Mouse (Mus musculus) left cerebral cortex, adult 9 months (tissue): ENCODE data around the gene Batf3.

ENCODE experiments used
- DNase-seq, 2 experiments: peaks; one replicate each; pipeline ENCODE4 v3.0.0; 2022; ENCODE audit warnings: low spot score in 2 of 2

The Batf3 gene

GRCm38 (mm10) chr1:191097802-191098747 is at the start of gene Batf3:
Gene Batf3 (plus strand): TSS chr1:191097847.
- no peak for DNase-seq

- no peak for DNase-seq
Observed at GRCm38 (mm10) chr1:191053555-191053954, 44.1 kb upstream of the Batf3 start.

- DNase-seq = no peak
Observed at GRCm38 (mm10) chr1:191054870-191055532, 42.6 kb upstream of the Batf3 start.

GRCm38 (mm10) chr1:191055533-191055873 is 42.1 kb upstream of the Batf3 start:
- DNase-seq = no peak

- DNase-seq = no peak
Observed at GRCm38 (mm10) chr1:191057461-191057860, 40.2 kb upstream of the Batf3 start.

- DNase-seq = no peak
Observed at GRCm38 (mm10) chr1:191062241-191062780, 35.3 kb upstream of the Batf3 start.

GRCm38 (mm10) chr1:191062781-191063485 is 34.7 kb upstream of the Batf3 start, which contains the start of the genes Tatdn3 and Nsl1:
Gene Tatdn3 (minus strand): TSS chr1:191062932.
Gene Nsl1 (plus strand): TSS chr1:191063012.
- DNase-seq = peak; percentile 65 to 90

- no peak for DNase-seq
Observed at GRCm38 (mm10) chr1:191063700-191064099, 33.9 kb upstream of the Batf3 start.

- DNase-seq = no peak
Observed at GRCm38 (mm10) chr1:191064535-191064934, 33.1 kb upstream of the Batf3 start.

GRCm38 (mm10) chr1:191065188-191065587 is 32.5 kb upstream of the Batf3 start:
- DNase-seq = no peak

GRCm38 (mm10) chr1:191068377-191068776 is 29.3 kb upstream of the Batf3 start:
- DNase-seq = no peak

GRCm38 (mm10) chr1:191070259-191070658 is 27.4 kb upstream of the Batf3 start:
- no peak for DNase-seq

GRCm38 (mm10) chr1:191071613-191072012 is 26.0 kb upstream of the Batf3 start:
- DNase-seq = no peak

- DNase-seq = no peak
Observed at GRCm38 (mm10) chr1:191072329-191072913, 25.2 kb upstream of the Batf3 start.

GRCm38 (mm10) chr1:191073001-191073400 is 24.6 kb upstream of the Batf3 start:
- peak in 1 of 2 experiments; percentile 51 for DNase-seq

- DNase-seq = no peak
Observed at GRCm38 (mm10) chr1:191073486-191073885, 24.2 kb upstream of the Batf3 start.

GRCm38 (mm10) chr1:191075199-191075883 is 22.3 kb upstream of the Batf3 start:
- no peak for DNase-seq

GRCm38 (mm10) chr1:191083230-191083629 is 14.4 kb upstream of the Batf3 start:
- DNase-seq = no peak

GRCm38 (mm10) chr1:191084951-191085559 is 12.6 kb upstream of the Batf3 start:
- no peak for DNase-seq

GRCm38 (mm10) chr1:191085597-191085996 is 12.1 kb upstream of the Batf3 start:
- DNase-seq = no peak
